Mouse (Mus musculus) MEL (cell line): ENCODE results near the gene Sapcd2. TPM values are rescaled to one million over a fixed set of nuclear protein-coding genes. Genes with fewer than 3 reads are reported as not detected.

ENCODE experiments used
- DNase-seq: peaks from one replicate; pipeline ENCODE4 v3.0.0; 2011; ENCODE audit warnings: low read depth, low spot score
- H3K27ac ChIP-seq: 2 replicates; pipeline ENCODE4 v1.5.1; 2012; ENCODE audit warnings: low read depth, mild to moderate bottlenecking, control low read depth, low read length, moderate library complexity; ENCODE audit not compliant: control insufficient read depth
- H3K27me3 ChIP-seq, 2 experiments: fragments of 150-350 bp in 1 of 2; sonication (generic) in 1 of 2; 2 replicates each; pipeline ENCODE4 v1.6.1; 2012; ENCODE audit warnings: low read length in 2 of 2, mild to moderate bottlenecking in 2 of 2, improper control_type of control experiment in 1 of 2, moderate library complexity in 1 of 2; ENCODE audit not compliant: insufficient read depth in 2 of 2, control insufficient read depth in 1 of 2
- H3K36me3 ChIP-seq, 2 experiments: 2 replicates each; pipeline ENCODE4 v1.6.1; 2012 to 2014; ENCODE audit warnings: low read length in 2 of 2, improper control_type of control experiment in 1 of 2, inconsistent platforms in 1 of 2, mild to moderate bottlenecking in 1 of 2; ENCODE audit not compliant: insufficient read depth in 2 of 2, control insufficient read depth in 1 of 2
- H3K4me1 ChIP-seq, 2 experiments: fragments of 150-350 bp in 1 of 2; sonication (generic) in 1 of 2; 2 replicates each; pipeline ENCODE4 v1.6.1; 2012; ENCODE audit warnings: low read length in 2 of 2, improper control_type of control experiment in 1 of 2, mild to moderate bottlenecking in 1 of 2; ENCODE audit not compliant: insufficient read depth in 2 of 2, control insufficient read depth in 1 of 2
- H3K4me3 ChIP-seq, 2 experiments: fragments of 150-350 bp in 1 of 2; sonication (generic) in 1 of 2; 2 replicates each; pipeline ENCODE4 v1.5.1; 2012; ENCODE audit warnings: low read depth in 2 of 2, low read length in 2 of 2, mild to moderate bottlenecking in 2 of 2, moderate library complexity in 2 of 2, control low read depth in 1 of 2, improper control_type of control experiment in 1 of 2; ENCODE audit not compliant: control insufficient read depth in 1 of 2, insufficient read depth in 1 of 2
- H3K79me2 ChIP-seq: 2 replicates; pipeline ENCODE4 v1.6.1; 2012; ENCODE audit warnings: mild to moderate bottlenecking, low read length, moderate library complexity; ENCODE audit not compliant: control insufficient read depth, poor library complexity, insufficient read depth
- H3K9ac ChIP-seq: 2 replicates; pipeline ENCODE4 v1.6.1; 2012; ENCODE audit warnings: low read depth, mild to moderate bottlenecking, control low read depth, low read length, moderate library complexity; ENCODE audit not compliant: control insufficient read depth, poor library complexity, severe bottlenecking
- H3K9me3 ChIP-seq: fragments of 150-350 bp; sonication (generic); replicated peaks from 2 replicates; pipeline ENCODE4 v1.6.1; 2012; ENCODE audit warnings: mild to moderate bottlenecking, low read length, improper control_type of control experiment, moderate library complexity; ENCODE audit not compliant: insufficient read depth
- CHD2 ChIP-seq: IDR thresholded peaks from 2 replicates; pipeline ENCODE4 v1.6.1; 2011; ENCODE audit warnings: low read length, improper control_type of control experiment
- E2F4 ChIP-seq: IDR thresholded peaks from 2 replicates; pipeline ENCODE4 v1.6.1; 2011; ENCODE audit warnings: low read depth, low read length, improper control_type of control experiment, borderline replicate concordance
- GABPA ChIP-seq: IDR thresholded peaks from 2 replicates; pipeline ENCODE4 v1.6.1; 2012; ENCODE audit warnings: low read depth, mild to moderate bottlenecking, inconsistent platforms, low read length, improper control_type of control experiment, moderate library complexity
- GATA1 ChIP-seq: IDR thresholded peaks from 2 replicates; pipeline ENCODE4 v1.6.1; 2011; ENCODE audit warnings: low read depth, low read length, improper control_type of control experiment
- HCFC1 ChIP-seq: IDR thresholded peaks from 2 replicates; pipeline ENCODE4 v1.6.1; 2012; ENCODE audit warnings: low read depth, mild to moderate bottlenecking, inconsistent platforms, low read length, improper control_type of control experiment, moderate library complexity
- JUND ChIP-seq: IDR thresholded peaks from 2 replicates; pipeline ENCODE4 v1.6.1; 2011; ENCODE audit warnings: low read depth, mild to moderate bottlenecking, improper control_type of control experiment, low read length
- KAT2A ChIP-seq: conservative IDR thresholded peaks from 2 replicates; pipeline ENCODE4 v1.6.1; 2012; ENCODE audit warnings: low read depth, low read length, improper control_type of control experiment, inconsistent platforms
- MEF2A ChIP-seq: IDR thresholded peaks from 2 replicates; pipeline ENCODE4 v1.6.1; 2014; ENCODE audit warnings: low read depth, mild to moderate bottlenecking, inconsistent platforms, low read length, improper control_type of control experiment; ENCODE audit not compliant: poor library complexity, insufficient replicate concordance, severe bottlenecking; ENCODE audit errors: extremely low read depth
- MXI1 ChIP-seq: IDR thresholded peaks from 2 replicates; pipeline ENCODE4 v1.6.1; 2011; ENCODE audit warnings: mild to moderate bottlenecking, low read depth, low read length, improper control_type of control experiment
- MYB ChIP-seq: IDR thresholded peaks from 2 replicates; pipeline ENCODE4 v1.6.1; 2011; ENCODE audit warnings: mild to moderate bottlenecking, low read depth, low read length, improper control_type of control experiment
- POLR2A ChIP-seq, 2 experiments: IDR thresholded peaks; 2 replicates each; pipeline ENCODE4 v1.6.1; 2011 to 2012; ENCODE audit warnings: low read length in 2 of 2, mild to moderate bottlenecking in 2 of 2, control low read depth in 1 of 2, improper control_type of control experiment in 1 of 2, low read depth in 1 of 2, moderate library complexity in 1 of 2; ENCODE audit not compliant: control insufficient read depth in 1 of 2, insufficient read depth in 1 of 2, poor library complexity in 1 of 2
- POLR2AphosphoS2 ChIP-seq: IDR thresholded peaks from 2 replicates; pipeline ENCODE4 v1.6.1; 2011; ENCODE audit warnings: low read length, improper control_type of control experiment
- RCOR1 ChIP-seq: IDR thresholded peaks from 2 replicates; pipeline ENCODE4 v1.6.1; 2012; ENCODE audit warnings: low read depth, mild to moderate bottlenecking, inconsistent platforms, low read length, improper control_type of control experiment
- SIN3A ChIP-seq: IDR thresholded peaks from 2 replicates; pipeline ENCODE4 v1.6.1; 2012; ENCODE audit warnings: low read length, improper control_type of control experiment, inconsistent platforms
- TAL1 ChIP-seq: IDR thresholded peaks from 2 replicates; pipeline ENCODE4 v1.6.1; 2012; ENCODE audit warnings: mild to moderate bottlenecking, inconsistent platforms, low read length, moderate library complexity, mixed read lengths
- TBP ChIP-seq: IDR thresholded peaks from 2 replicates; pipeline ENCODE4 v1.8.0; 2011; ENCODE audit warnings: low read depth, low read length, improper control_type of control experiment
- UBTF ChIP-seq: IDR thresholded peaks from 2 replicates; pipeline ENCODE4 v1.6.1; 2012; ENCODE audit warnings: low read depth, mild to moderate bottlenecking, inconsistent platforms, low read length, improper control_type of control experiment, moderate library complexity, borderline replicate concordance; ENCODE audit not compliant: insufficient read depth
- ZC3H11A ChIP-seq: IDR thresholded peaks from 2 replicates; pipeline ENCODE4 v1.6.1; 2012; ENCODE audit warnings: low read depth, mild to moderate bottlenecking, inconsistent platforms, low read length, improper control_type of control experiment
- ZKSCAN1 ChIP-seq: IDR thresholded peaks from 2 replicates; pipeline ENCODE4 v1.6.1; 2012; ENCODE audit warnings: low read depth, mild to moderate bottlenecking, inconsistent platforms, low read length, improper control_type of control experiment, moderate library complexity
- ZNF384 ChIP-seq: IDR thresholded peaks from 2 replicates; pipeline ENCODE4 v1.6.1; 2012; ENCODE audit warnings: low read depth, mild to moderate bottlenecking, inconsistent platforms, low read length, improper control_type of control experiment
- polyA plus RNA-seq, 2 experiments: library from polyadenylated mRNA; stranded (reverse) in 1 of 2; unstranded in 1 of 2; fragments of >175 nt in 1 of 2; fragments of >200 nt in 1 of 2; gene quantifications; 2 replicates each; pipeline versions ENCODE4 v1.2.1 to v1.2.4; 2012; ENCODE audit warnings: low replicate concordance in 2 of 2, low read depth in 1 of 2; ENCODE audit not compliant: insufficient read length in 2 of 2, insufficient read depth in 1 of 2, missing spikeins in 1 of 2
- total RNA-seq: library from RNA; depleted of rRNA; stranded (reverse); fragments of 300-350 nt; gene quantifications from 2 replicates; pipeline ENCODE4 v1.2.3, GENCODE M21; 2012

The Sapcd2 gene
- total and polyA plus RNA-seq, 3 experiments = 51.9 to 58.2 TPM; not detected in 1

GRCm38 (mm10) chr2:25391266-25391665 is 19.1 kb downstream of the Sapcd2 start:
- H3K9me3 ChIP-seq = no peaks in the 10 kb centered on the region
- TF ChIP-seq CHD2 (no peak), HCFC1 (no peak), TBP (no peak), ZKSCAN1 (no peak), POLR2A (IDR thresholded peaks at IDR 0.05; ENCODE audit: control insufficient read depth in 1 of 2, insufficient read depth in 1 of 2, low read depth in 1 of 2, low read length in 2 of 2, poor library complexity in 1 of 2) (no peak), UBTF (no peak), ZNF384 (no peak), POLR2AphosphoS2 (no peak), E2F4 (no peak), TAL1 (no peak), GABPA (no peak), JUND (no peak), GATA1 (no peak)
- H3K36me3 ChIP-seq = no peaks in the 10 kb centered on the region
- no peak overlapping the region for H3K9ac ChIP-seq
- H3K4me3 ChIP-seq = no peak overlapping the region
- H3K27ac ChIP-seq = no peak overlapping the region
- no peaks in the 10 kb centered on the region for H3K79me2 ChIP-seq
- DNase-seq = no peak
- no peaks in the 10 kb centered on the region for H3K4me1 ChIP-seq
- peaks cover 2 to 4% of the 10 kb centered on the region in 2 experiments for H3K27me3 ChIP-seq

- H3K36me3 ChIP-seq = no peaks in the 10 kb centered on the region
- no peak overlapping the region for H3K9ac ChIP-seq
- no peak overlapping the region for H3K27ac ChIP-seq
- no peaks in the 10 kb centered on the region for H3K79me2 ChIP-seq
- no peak for DNase-seq
- TF ChIP-seq TAL1 (no peak), KAT2A (no peak), MYB (no peak), RCOR1 (no peak), MXI1 (no peak), ZC3H11A (no peak), MEF2A (no peak), SIN3A (no peak), UBTF (no peak)
- peaks cover 4 to 6% of the 10 kb centered on the region in 2 experiments; a peak in 3 of 4 replicates for H3K27me3 ChIP-seq
- no peaks in the 10 kb centered on the region for H3K4me1 ChIP-seq
- H3K9me3 ChIP-seq = no peaks in the 10 kb centered on the region
- H3K4me3 ChIP-seq = no peak overlapping the region
These were observed 22.4 kb downstream of the Sapcd2 start for GRCm38 (mm10) chr2:25394281-25395221.
